Mouse (Mus musculus): Measurements from ENCODE around the gene Rfxank. TPM values are rescaled to one million over a fixed set of nuclear protein-coding genes. Genes with fewer than 3 reads are reported as not detected.

The Rfxank gene
- 33.5 and 38.6 TPM in 2 replicates for polyA plus RNA-seq (2012; rRNA removed)
- 17.6 and 17.8 TPM in 2 replicates for polyA plus RNA-seq (2014; fragmentation: Nextera tagmentation; extraction: Ambion mirVana)

DNA sequence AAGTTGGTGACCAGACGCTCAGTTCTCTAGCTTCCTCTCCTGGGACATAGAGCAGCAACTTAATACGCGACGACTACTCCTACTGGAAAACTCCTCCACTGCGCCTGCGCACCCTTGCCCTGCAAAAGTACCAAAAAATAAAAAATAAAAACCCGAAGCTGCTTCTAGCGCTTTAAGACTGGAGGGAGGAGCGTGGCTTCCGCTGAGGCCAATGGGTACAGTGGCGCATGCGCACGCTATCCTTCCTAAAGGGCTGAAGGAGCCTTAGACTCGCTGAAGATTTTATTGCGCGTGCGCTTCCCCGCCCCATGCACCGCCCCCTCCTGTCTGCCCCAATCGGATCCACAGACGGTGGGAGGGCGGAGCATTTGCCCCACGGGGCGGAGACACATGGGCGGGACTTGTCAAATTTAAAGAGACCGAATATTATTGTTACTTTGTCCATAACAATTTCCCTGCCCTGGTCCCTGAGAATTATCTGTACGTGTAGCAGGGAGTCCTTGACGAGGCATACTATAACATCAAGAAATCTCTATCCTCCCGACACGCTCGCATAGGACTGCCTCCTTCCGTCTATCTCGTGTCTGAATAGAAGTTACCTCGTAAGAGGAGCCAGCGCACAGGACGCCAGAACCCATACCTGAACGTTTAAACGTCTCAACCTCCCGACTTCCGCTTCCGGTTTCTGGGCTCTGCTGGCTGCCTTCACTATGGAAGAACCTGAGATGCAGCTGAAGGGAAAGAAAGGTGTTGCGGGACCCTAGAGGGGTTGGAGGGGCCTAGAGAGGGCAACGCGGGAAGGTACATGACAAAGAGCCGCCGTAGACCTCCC is at the start of gene Rfxank, which contains the start of the genes Borcs8 and Mef2b:
Rfxank (minus strand) TSS at position 129 of the 832 bp plus-strand sequence.
Borcs8 (plus strand) TSS at position 474 of the 832 bp plus-strand sequence.
Mef2b (plus strand) TSS at position 686 of the 832 bp plus-strand sequence.
- Histone ChIP-seq H3K4me3 (replicated peaks; ENCODE audit: low read length) (peak within 1 kb of the TSS; percentile 83), H3K4me1 (ENCODE audit: control insufficient read depth, insufficient read depth, low read length) (peaks cover 13% of the 10 kb centered on the region), H3K9ac (ENCODE audit: low read depth, low read length, severe bottlenecking) (peak within 1 kb of the TSS; percentile 72), H3K4me2 (replicated peaks; ENCODE audit: low read depth, low read length, severe bottlenecking) (peak within 1 kb of the TSS; percentile 53), H3K27me3 (ENCODE audit: control insufficient read depth, insufficient read depth, low read length) (no peaks in the 10 kb centered on the region), H3K36me3 (ENCODE audit: control insufficient read depth, insufficient read depth, low read length) (peaks cover 42% of the 10 kb centered on the region), H3K27ac (replicated peaks; ENCODE audit: low read depth, low read length) (peak within 1 kb of the TSS; percentile 71), H3K9me3 (ENCODE audit: control insufficient read depth, low read length) (no peaks in the 10 kb centered on the region)
- TF ChIP-seq POLR2A (IDR thresholded peaks at IDR 0.05; ENCODE audit: borderline replicate concordance, extremely low read depth, insufficient read depth, insufficient read length): peak; percentile 45; the same call in 1 of the 2 replicates
- WGBS: under 1% methylated on average over 46 of the region's 46 CpGs
- ATAC-seq (ENCODE audit: low FRiP score, low read depth): peak; percentile 98
- DNase-seq (ENCODE audit: low spot score): peak; percentile 100

DNA sequence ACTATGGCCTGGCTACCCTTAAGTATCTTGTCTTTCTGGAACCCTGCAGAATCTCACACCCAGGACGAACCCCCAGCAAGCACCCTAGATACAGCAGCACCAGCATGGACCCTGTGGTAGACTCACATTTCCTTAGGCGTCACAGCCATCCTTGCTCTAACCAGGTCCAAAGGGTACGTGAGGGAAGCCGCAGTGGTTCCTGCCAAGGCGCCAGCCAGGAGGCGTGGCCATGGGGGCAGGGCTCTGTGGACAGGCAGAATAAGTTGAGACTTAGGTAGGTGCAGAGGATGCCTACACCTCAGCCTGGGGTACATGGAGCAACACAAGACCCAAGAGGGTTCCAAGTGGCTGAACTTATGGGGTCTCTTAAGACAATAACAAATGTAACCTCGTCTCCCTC is 49.8 kb upstream of the Rfxank start:
- no peak overlapping the region for H3K9ac ChIP-seq (ENCODE audit: low read depth, low read length, severe bottlenecking)
- H3K4me3 ChIP-seq (replicated peaks; ENCODE audit: low read length): no peak overlapping the region
- peaks cover 4% of the 10 kb centered on the region; the same call in 1 of the 2 replicates for H3K36me3 ChIP-seq (ENCODE audit: control insufficient read depth, insufficient read depth, low read length)
- no peaks in the 10 kb centered on the region for H3K4me1 ChIP-seq (ENCODE audit: control insufficient read depth, insufficient read depth, low read length)
- no peaks in the 10 kb centered on the region for H3K9me3 ChIP-seq (ENCODE audit: control insufficient read depth, low read length)
- H3K27me3 ChIP-seq (ENCODE audit: control insufficient read depth, insufficient read depth, low read length): no peaks in the 10 kb centered on the region
- no peak overlapping the region for H3K27ac ChIP-seq (replicated peaks; ENCODE audit: low read depth, low read length)
- WGBS: 59% methylated on average over 7 of the region's 7 CpGs
- DNase-seq (ENCODE audit: low spot score) (no peak), ATAC-seq (ENCODE audit: low FRiP score, low read depth) (no peak)
- no peak overlapping the region for H3K4me2 ChIP-seq (replicated peaks; ENCODE audit: low read depth, low read length, severe bottlenecking)
- TF ChIP-seq POLR2A (IDR thresholded peaks at IDR 0.05; ENCODE audit: borderline replicate concordance, extremely low read depth, insufficient read depth, insufficient read length): no peak

DNA sequence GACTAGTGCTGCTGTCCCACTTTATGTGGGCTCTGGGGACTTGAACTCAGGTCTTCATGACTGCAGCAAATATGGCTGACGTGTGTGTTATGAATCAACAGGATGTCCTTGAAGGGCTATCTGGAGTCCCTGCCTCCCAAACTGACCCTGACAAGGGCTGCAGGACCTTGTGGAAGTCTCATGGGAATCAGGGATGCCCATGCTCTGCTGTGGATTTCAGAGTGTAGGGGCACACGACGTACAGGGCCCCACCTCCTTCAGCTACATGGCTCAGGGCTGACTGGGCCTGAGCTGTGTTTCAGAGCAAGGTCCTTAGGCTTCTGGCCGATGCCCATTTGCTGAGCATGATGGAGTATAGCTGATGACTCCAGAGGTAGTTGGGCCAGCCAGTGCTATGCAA is 44.2 kb upstream of the Rfxank start:
- Histone ChIP-seq H3K27ac (replicated peaks; ENCODE audit: low read depth, low read length) (no peak overlapping the region), H3K9me3 (ENCODE audit: control insufficient read depth, low read length) (no peaks in the 10 kb centered on the region), H3K36me3 (ENCODE audit: control insufficient read depth, insufficient read depth, low read length) (peaks cover 30% of the 10 kb centered on the region), H3K4me3 (replicated peaks; ENCODE audit: low read length) (no peak overlapping the region), H3K9ac (ENCODE audit: low read depth, low read length, severe bottlenecking) (no peak overlapping the region), H3K27me3 (ENCODE audit: control insufficient read depth, insufficient read depth, low read length) (no peaks in the 10 kb centered on the region), H3K4me1 (ENCODE audit: control insufficient read depth, insufficient read depth, low read length) (no peaks in the 10 kb centered on the region), H3K4me2 (replicated peaks; ENCODE audit: low read depth, low read length, severe bottlenecking) (no peak overlapping the region)
- ATAC-seq (ENCODE audit: low FRiP score, low read depth) (no peak), DNase-seq (ENCODE audit: low spot score) (no peak)
- WGBS: 89% methylated on average over 4 of the region's 4 CpGs
- TF ChIP-seq POLR2A (IDR thresholded peaks at IDR 0.05; ENCODE audit: borderline replicate concordance, extremely low read depth, insufficient read depth, insufficient read length): no peak

DNA sequence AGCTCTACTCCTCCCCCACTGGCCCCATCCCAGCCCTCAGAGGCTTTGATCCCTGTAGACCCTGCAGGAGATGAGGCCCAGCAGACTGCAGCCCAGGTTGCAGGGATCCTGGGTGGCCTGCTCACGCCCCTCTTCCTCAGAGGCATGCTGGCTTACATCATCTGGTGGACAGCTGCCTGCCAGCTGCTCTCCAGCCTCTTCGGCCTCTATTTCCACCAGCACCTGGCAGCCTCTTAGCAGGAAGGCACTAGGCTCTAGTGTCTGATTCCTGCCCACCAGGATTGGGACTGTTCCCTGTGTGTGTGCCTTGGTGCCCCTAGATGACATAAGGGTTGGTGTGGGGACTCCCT is 42.9 kb upstream of the Rfxank start:
- WGBS: 35% methylated on average over 2 of the region's 2 CpGs
- no peak overlapping the region for H3K27ac ChIP-seq (replicated peaks; ENCODE audit: low read depth, low read length)
- H3K27me3 ChIP-seq (ENCODE audit: control insufficient read depth, insufficient read depth, low read length): no peaks in the 10 kb centered on the region
- TF ChIP-seq POLR2A (IDR thresholded peaks at IDR 0.05; ENCODE audit: borderline replicate concordance, extremely low read depth, insufficient read depth, insufficient read length): no peak
- H3K4me3 ChIP-seq (replicated peaks; ENCODE audit: low read length): no peak overlapping the region
- ATAC-seq (ENCODE audit: low FRiP score, low read depth) (peak; percentile 41), DNase-seq (ENCODE audit: low spot score) (no peak)
- no peaks in the 10 kb centered on the region for H3K4me1 ChIP-seq (ENCODE audit: control insufficient read depth, insufficient read depth, low read length)
- no peak overlapping the region for H3K9ac ChIP-seq (ENCODE audit: low read depth, low read length, severe bottlenecking)
- H3K9me3 ChIP-seq (ENCODE audit: control insufficient read depth, low read length): no peaks in the 10 kb centered on the region
- H3K4me2 ChIP-seq (replicated peaks; ENCODE audit: low read depth, low read length, severe bottlenecking): no peak overlapping the region
- peaks cover 42% of the 10 kb centered on the region for H3K36me3 ChIP-seq (ENCODE audit: control insufficient read depth, insufficient read depth, low read length)

DNA sequence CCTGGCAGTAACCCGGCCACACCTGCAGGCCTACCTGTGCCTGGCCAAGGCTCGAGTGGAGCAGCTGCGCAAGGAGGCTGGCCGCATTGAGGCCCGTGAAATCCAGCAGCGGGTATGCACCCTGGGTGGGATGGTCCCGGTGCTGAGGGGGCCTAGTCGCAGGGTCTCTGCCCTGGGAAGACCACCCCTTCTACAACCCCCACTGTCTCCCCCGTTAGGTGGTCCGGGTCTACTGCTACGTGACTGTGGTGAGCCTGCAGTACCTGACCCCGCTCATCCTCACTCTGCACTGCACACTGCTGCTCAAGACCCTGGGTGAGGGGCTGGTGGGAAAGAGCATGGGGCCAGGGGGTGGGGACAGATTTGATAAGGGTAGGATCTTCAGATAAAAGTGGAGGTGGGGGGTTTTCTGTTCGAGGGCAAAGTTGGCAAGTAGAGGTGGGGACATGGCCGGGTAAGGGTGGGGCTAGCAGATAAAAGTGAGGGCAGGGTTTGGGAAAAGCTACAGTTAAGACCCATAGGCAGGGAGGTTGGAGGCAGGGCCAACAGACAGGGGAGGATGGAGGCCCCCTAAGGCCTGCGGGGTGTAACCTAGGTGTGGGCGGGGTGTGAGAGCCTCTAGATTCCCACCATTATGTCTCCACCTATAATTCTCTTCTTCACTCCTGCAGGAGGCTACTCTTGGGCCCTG is 42.4 kb upstream of the Rfxank start:
- H3K4me2 ChIP-seq (replicated peaks; ENCODE audit: low read depth, low read length, severe bottlenecking): no peak overlapping the region
- no peak overlapping the region for H3K4me3 ChIP-seq (replicated peaks; ENCODE audit: low read length)
- TF ChIP-seq POLR2A (IDR thresholded peaks at IDR 0.05; ENCODE audit: borderline replicate concordance, extremely low read depth, insufficient read depth, insufficient read length): no peak
- H3K27ac ChIP-seq (replicated peaks; ENCODE audit: low read depth, low read length): no peak overlapping the region
- WGBS: 58% methylated on average over 16 of the region's 16 CpGs
- H3K27me3 ChIP-seq (ENCODE audit: control insufficient read depth, insufficient read depth, low read length): no peaks in the 10 kb centered on the region
- H3K36me3 ChIP-seq (ENCODE audit: control insufficient read depth, insufficient read depth, low read length): peaks cover 47% of the 10 kb centered on the region
- ATAC-seq (ENCODE audit: low FRiP score, low read depth): no peak
- no peak for DNase-seq (ENCODE audit: low spot score)
- no peak overlapping the region for H3K9ac ChIP-seq (ENCODE audit: low read depth, low read length, severe bottlenecking)
- no peaks in the 10 kb centered on the region for H3K4me1 ChIP-seq (ENCODE audit: control insufficient read depth, insufficient read depth, low read length)
- no peaks in the 10 kb centered on the region for H3K9me3 ChIP-seq (ENCODE audit: control insufficient read depth, low read length)
